Mouse (Mus musculus): Measurements from ENCODE around the gene Slc6a16.

DNA sequence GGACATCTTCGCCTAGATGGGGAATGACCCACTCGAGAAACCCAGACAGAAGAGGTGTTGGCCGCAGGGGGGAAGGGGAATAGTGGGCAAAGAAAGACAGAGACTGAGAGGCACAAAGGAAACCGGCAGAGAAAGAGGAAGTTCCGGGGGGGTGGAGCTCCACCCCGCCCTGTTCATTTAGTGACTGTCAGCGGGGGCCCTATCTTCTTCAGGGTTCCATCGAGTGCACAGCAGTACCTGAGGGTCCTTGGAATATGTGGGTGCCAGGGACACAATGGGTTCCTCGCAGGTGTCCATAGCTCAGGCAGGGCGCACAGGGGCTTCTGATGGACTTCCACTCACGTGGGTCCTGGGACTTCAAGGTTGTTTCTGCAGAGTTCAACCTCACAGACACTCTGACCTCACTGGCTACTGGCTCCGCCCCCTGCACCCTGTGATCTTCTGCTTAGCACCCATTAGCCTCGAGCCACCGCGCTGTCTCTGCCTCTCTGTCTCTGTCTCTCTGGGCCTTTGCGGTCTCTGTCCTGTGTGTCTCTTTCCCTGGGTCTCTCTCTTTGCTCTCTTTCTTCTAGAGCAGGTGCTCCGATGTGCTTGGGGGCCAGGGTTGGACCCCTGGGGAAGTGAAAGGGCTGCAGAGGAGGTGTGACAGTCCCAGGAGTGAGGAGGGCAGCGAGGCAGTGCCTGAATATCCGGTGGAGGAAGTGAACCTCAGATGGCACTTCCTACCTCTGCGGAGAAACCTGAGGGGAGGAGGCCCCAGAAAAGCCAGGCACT lies 2.0 kb upstream of the Slc6a16 start, which contains the start of gene Cd37:
- TF ChIP-seq CTCF (IDR thresholded peaks at IDR 0.05; ENCODE audit: borderline replicate concordance, insufficient read depth, low read length): no peak
- TF ChIP-seq POLR2A (IDR thresholded peaks at IDR 0.05; ENCODE audit: low read depth, low read length): no peak
